Mouse (Mus musculus) cortical plate, adult 2 months (tissue): ENCODE data around the gene Gemin6.

ENCODE experiments used
- CTCF ChIP-seq: fragments of 200-500 bp; IDR thresholded peaks from 2 replicates; pipeline ENCODE4 v1.5.1; 2011; ENCODE audit warnings: mild to moderate bottlenecking, control low read depth, low read length; ENCODE audit not compliant: insufficient read depth; ENCODE audit errors: extremely low read depth
- POLR2A ChIP-seq: fragments of 200-500 bp; IDR thresholded peaks from 2 replicates; pipeline ENCODE4 v1.6.1; 2011; ENCODE audit warnings: mild to moderate bottlenecking, low read length, control low read depth; ENCODE audit not compliant: insufficient read depth; ENCODE audit errors: extremely low read depth

- TF ChIP-seq CTCF = no peak
- TF ChIP-seq POLR2A = no peak
These were observed 9.6 kb downstream of the Gemin6 start for GRCm38 (mm10) chr17:80233844-80234243.
